Mouse (Mus musculus) heart, embryonic 16.5 days (tissue): ENCODE measurements at regions not wholly inside any gene's neighbourhood (a gene's known extent, or its start where the extent isn't known, plus 50 kb on each side); places are given as distances from the start of the nearest gene placed in this dataset.

Experiments
- ATAC-seq: fragments of 200-750 bp; cut with Nextera tagmentation; replicated peaks from 2 replicates; pipeline ENCODE4 v1.8.0; 2017; ENCODE audit warnings: moderate number of reproducible peaks; ENCODE audit not compliant: insufficient read depth, low FRiP score; ENCODE audit errors: extremely low read depth
- H3K27ac ChIP-seq: fragments of 300-500 bp; sonication (generic); 2 replicates; pipeline ENCODE4 v1.5.1; 2014; ENCODE audit warnings: mild to moderate bottlenecking, low read length, control low read depth, moderate library complexity
- H3K27me3 ChIP-seq: fragments of 300-500 bp; sonication (generic); 2 replicates; pipeline ENCODE4 v1.6.1; 2014; ENCODE audit warnings: low read length, mixed read lengths; ENCODE audit not compliant: control insufficient read depth, insufficient read depth
- H3K36me3 ChIP-seq: fragments of 300-500 bp; sonication (generic); 2 replicates; pipeline ENCODE4 v1.6.1; 2014; ENCODE audit not compliant: control insufficient read depth, insufficient read depth
- H3K4me1 ChIP-seq: fragments of 300-500 bp; sonication (generic); 2 replicates; pipeline ENCODE4 v1.6.1; 2014; ENCODE audit warnings: low read length, mixed read lengths; ENCODE audit not compliant: control insufficient read depth, insufficient read depth
- H3K4me2 ChIP-seq: fragments of 300-500 bp; sonication (generic); 2 replicates; pipeline ENCODE4 v1.6.1; 2014; ENCODE audit warnings: low read depth, mild to moderate bottlenecking, control low read depth, low read length
- H3K4me3 ChIP-seq: fragments of 300-500 bp; sonication (generic); 2 replicates; pipeline ENCODE4 v1.5.1; 2014; ENCODE audit warnings: mild to moderate bottlenecking, control low read depth, low read length
- H3K9ac ChIP-seq: fragments of 300-500 bp; sonication (generic); 2 replicates; pipeline ENCODE4 v1.6.1; 2014; ENCODE audit warnings: low read length, control low read depth
- H3K9me3 ChIP-seq: fragments of 300-500 bp; sonication (generic); replicated peaks from 2 replicates; pipeline ENCODE4 v1.6.1; 2016; ENCODE audit warnings: low read length; ENCODE audit not compliant: control insufficient read depth
- WGBS: fragments of 180-500 bp; shearing (Covaris S2); extraction: QIAGEN DNeasy Blood & Tissue Kit; methylation state at CpG from one replicate; pipeline ENCODE4 v1.1.7; 2014; 5-methylcytosine and 5-hydroxymethylcytosine counted together

DNA sequence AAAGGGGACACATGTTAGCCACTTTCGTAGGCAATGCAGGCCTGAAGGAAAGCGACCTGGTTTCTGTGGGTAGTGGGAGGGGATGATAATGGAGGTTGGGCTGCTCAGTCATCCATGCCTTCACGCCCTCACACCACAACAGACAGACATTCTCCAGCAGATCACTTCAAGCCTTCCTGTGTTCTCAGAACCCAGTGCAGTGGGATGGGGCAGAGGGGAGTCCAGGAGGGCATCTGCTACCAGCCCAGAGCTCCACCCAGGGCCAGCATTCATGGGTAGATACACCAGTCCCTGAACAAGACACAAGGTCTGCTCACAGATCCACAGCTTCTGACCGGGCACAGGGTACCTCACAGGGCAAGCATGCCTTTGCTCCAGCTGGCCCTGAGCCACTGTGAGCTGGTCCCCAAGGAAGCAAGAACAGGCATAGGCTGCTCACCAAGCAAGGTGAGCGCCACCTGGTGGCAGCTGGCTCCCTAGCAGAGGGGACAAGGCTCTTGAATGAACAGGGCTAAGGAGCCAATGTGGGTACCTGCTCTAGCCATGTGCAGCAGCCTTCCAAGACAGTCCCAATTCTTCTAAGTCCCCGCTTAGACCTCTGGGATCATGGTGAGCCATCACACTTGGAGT lies 62.2 kb upstream of the Nkx1-1 start:
- no peaks in the 10 kb centered on the region for H3K9me3 ChIP-seq
- no peak overlapping the region for H3K4me3 ChIP-seq
- H3K27ac ChIP-seq = no peak overlapping the region
- H3K27me3 ChIP-seq = peaks cover 4% of the 10 kb centered on the region
- peak; percentile 86 for ATAC-seq
- no peaks in the 10 kb centered on the region for H3K36me3 ChIP-seq
- 33% methylated on average over 6 of the region's 6 CpGs for WGBS
- no peak overlapping the region for H3K9ac ChIP-seq
- no peak overlapping the region for H3K4me2 ChIP-seq
- H3K4me1 ChIP-seq = no peaks in the 10 kb centered on the region

DNA sequence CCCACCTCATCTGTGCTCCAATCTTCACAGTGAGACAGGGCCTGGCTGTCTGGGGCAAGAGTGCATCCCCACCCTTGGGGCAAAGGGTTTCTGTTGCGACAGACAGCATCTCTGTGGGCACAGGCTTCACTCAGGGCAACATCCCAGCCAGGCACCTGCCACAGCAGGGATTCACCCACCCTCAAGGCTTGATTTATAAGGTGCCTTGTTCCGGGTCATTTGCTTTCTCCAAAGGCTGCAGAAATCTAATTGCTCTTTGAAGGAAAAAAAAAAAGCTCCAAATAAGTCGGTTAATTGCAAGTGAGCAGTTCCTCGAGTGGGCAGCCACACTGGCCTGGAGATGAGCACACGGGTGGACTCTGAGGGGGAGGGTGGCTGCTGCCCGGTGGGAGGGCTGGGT lies 61.5 kb upstream of the Nkx1-1 start:
- H3K27me3 ChIP-seq = peaks cover 5% of the 10 kb centered on the region
- H3K9ac ChIP-seq = no peak overlapping the region
- no peaks in the 10 kb centered on the region for H3K9me3 ChIP-seq
- ATAC-seq = no peak
- 61% methylated on average over 6 of the region's 6 CpGs for WGBS
- H3K27ac ChIP-seq = no peak overlapping the region
- H3K36me3 ChIP-seq = no peaks in the 10 kb centered on the region
- H3K4me1 ChIP-seq = no peaks in the 10 kb centered on the region
- no peak overlapping the region for H3K4me3 ChIP-seq
- no peak overlapping the region for H3K4me2 ChIP-seq

DNA sequence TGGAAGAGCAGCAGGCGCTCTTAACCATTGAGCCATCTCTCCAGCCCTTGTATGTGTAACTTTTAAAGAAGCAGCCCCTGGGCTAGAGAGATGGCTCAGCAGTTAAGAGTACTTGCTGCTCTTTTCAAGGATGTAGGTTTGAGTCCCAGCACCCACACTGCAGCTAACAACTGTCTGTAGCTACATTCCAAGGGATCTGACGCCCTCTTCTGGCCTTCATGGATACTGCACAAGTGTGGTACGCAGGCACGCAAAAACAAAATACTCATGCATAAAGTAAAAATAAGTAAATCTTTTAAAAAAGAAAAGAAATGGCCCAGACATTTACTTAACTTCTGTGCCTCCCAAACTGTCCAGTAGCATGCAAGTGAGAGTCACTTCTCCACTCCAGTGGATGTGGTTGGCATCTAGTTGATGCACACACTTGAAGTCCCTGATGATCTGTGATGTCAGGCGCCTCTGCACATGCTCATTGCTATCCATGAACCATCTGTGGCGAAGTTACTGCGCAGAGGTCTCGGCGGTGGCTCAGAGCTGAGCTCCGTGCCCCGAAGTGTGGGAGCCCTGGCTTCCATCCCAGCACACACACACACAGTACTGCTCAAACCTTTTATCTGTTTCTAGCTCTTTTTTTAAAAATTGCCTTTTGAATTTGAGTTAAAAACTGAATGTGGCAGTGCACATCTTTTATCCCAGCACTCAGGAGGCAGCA lies 59.0 kb upstream of the Nkx1-1 start:
- Histone ChIP-seq H3K9ac (no peak overlapping the region), H3K4me2 (no peak overlapping the region), H3K36me3 (no peaks in the 10 kb centered on the region), H3K4me3 (no peak overlapping the region), H3K27ac (no peak overlapping the region), H3K27me3 (peaks cover 8% of the 10 kb centered on the region), H3K9me3 (no peaks in the 10 kb centered on the region), H3K4me1 (peaks cover 14% of the 10 kb centered on the region)
- ATAC-seq = no peak
- 84% methylated on average over 11 of the region's 11 CpGs for WGBS

DNA sequence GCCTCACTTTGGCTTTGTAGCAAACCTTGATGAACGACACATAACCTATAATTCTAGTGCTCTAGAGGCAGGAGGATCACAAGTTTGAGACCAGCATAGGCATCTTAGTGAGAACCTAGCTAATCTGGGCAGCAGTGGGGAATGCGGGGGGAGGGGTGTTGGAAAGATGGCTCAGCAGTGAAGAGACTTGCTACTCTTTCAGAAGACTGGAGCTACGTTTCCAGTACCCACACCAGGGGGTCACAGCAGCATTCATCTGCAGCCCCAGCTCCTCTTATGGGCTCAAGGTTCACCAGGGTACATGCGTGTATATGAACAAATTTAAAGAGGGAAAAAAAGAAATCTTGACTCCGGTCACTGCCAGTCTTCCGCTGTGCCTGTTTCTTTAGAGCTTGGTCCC lies 55.5 kb upstream of the Nkx1-1 start:
- ATAC-seq = no peak
- 63% methylated on average over 6 of the region's 6 CpGs for WGBS

DNA sequence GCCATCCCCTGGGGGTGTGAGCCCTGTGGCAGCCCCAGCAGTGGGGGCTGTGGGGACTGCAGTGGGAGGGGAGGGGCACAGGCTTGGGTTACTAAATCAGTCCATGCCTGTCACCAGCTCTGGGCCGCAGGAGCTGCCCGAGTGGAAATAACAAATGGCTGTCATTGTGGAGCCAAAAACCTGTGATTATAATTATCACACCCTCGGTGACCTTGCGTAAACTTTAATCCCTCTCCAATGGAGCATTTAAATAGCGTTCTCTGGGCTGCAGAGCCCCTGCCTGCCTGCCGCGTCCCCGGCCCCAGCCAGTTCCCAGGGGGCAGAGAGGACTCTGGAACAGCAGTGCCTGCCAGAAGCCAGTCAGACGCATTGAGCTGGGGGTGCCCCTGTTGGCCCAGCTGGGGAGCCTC lies 54.4 kb upstream of the Nkx1-1 start:
- H3K4me3 ChIP-seq = no peak overlapping the region
- H3K27me3 ChIP-seq = 0 out of 2 replicates have a peak, but pooled peaks cover 7% of the 10 kb centered on the region
- WGBS = 5% methylated on average over 9 of the region's 9 CpGs
- H3K36me3 ChIP-seq = no peaks in the 10 kb centered on the region
- H3K9ac ChIP-seq = no peak overlapping the region
- peak overlapping the region; percentile 63 for H3K27ac ChIP-seq
- H3K4me1 ChIP-seq = peaks cover 32% of the 10 kb centered on the region
- H3K4me2 ChIP-seq = peak overlapping the region; percentile 31; the same call in 1 of the 2 replicates
- H3K9me3 ChIP-seq = no peaks in the 10 kb centered on the region
- peak; percentile 77 for ATAC-seq

More for the DNA sequence above, 55.5 kb upstream of the Nkx1-1 start:
- no peak overlapping the region for H3K4me3 ChIP-seq
- no peaks in the 10 kb centered on the region for H3K36me3 ChIP-seq
- peaks cover 32% of the 10 kb centered on the region for H3K4me1 ChIP-seq
- H3K9me3 ChIP-seq = no peaks in the 10 kb centered on the region
- 0 out of 2 replicates have a peak, but pooled peaks cover 7% of the 10 kb centered on the region for H3K27me3 ChIP-seq
- H3K9ac ChIP-seq = no peak overlapping the region
- no peak overlapping the region for H3K4me2 ChIP-seq
- no peak overlapping the region for H3K27ac ChIP-seq

DNA sequence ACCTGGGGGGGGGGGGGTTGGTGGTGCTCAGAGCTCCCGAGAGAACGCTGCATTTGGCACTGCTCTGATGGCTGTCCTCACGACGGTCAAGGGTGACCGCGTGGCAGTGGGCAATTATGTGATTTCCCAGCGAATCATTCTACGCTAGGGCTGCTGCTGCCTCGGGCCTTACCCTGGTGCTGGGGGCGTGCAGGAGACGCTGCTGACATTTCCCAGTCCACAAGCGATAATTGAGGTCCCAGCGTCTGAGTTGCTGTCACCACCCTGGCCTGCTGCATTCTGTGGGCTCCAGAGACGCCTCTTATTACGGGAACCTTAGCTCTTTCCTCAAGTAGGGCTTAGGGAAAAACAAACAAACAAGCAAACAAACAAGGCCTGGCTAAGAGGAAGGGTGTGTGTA lies 52.0 kb upstream of the Nkx1-1 start:
- H3K9ac ChIP-seq = no peak overlapping the region
- 17% methylated on average over 15 of the region's 15 CpGs for WGBS
- 0 out of 2 replicates have a peak, but pooled peaks cover 7% of the 10 kb centered on the region for H3K27me3 ChIP-seq
- H3K9me3 ChIP-seq = no peaks in the 10 kb centered on the region
- H3K4me3 ChIP-seq = no peak overlapping the region
- H3K36me3 ChIP-seq = no peaks in the 10 kb centered on the region
- peaks cover 32% of the 10 kb centered on the region for H3K4me1 ChIP-seq
- H3K27ac ChIP-seq = no peak overlapping the region
- H3K4me2 ChIP-seq = no peak overlapping the region
- peak; percentile 53 for ATAC-seq
